Mouse (Mus musculus) liver, postnatal 0 days (tissue): Measurements from ENCODE around the gene Slc23a2.

ENCODE experiments used
- CTCF ChIP-seq: sonication (generic); IDR thresholded peaks from 2 replicates; pipeline ENCODE4 v1.5.1; 2016; ENCODE audit warnings: antibody characterized with exemption, low read depth
- EP300 ChIP-seq: IDR thresholded peaks from 2 replicates; pipeline ENCODE4 v1.6.1; 2016; ENCODE audit warnings: antibody characterized with exemption, low read depth, mild to moderate bottlenecking

DNA sequence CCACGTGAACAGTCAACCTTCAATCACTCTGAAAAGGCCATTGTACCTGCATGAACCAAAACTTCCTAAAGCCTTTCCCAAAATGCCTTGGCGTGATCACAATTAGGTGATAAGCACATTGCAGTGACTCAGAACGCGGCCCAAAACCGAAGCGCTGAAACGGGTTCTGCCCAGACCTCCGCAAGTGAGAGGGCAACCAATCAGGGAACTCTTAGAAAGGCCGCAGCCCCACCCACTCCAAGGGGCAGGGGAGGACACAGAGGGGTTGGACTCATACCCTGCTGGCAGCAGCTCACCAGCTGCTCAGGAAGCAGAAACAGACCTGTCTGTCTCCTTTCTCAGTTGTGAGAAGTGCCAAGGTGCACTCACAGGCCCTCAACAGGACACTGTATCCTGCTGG lies 13.6 kb downstream of the Slc23a2 start:
- no peak for TF ChIP-seq CTCF
- TF ChIP-seq EP300: no peak
